Mouse (Mus musculus): ENCODE measurements around the gene Klhl20. TPM values are rescaled to one million over a fixed set of nuclear protein-coding genes. Genes with fewer than 3 reads are reported as not detected.

Gene Klhl20
- polyA plus RNA-seq, 1 experiment from 2014 or later: 22.0 TPM

Other genes with a start within 250 kb of the Klhl20 start
- 9.2 and 9.8 TPM in 2 replicates for gene Rc3h1, start 225.1 kb downstream of the Klhl20 start, polyA plus RNA-seq (2016; fragmentation: Nextera tagmentation; extraction: Ambion mirVana)
- gene Serpinc1, start 152.9 kb downstream of the Klhl20 start, polyA plus RNA-seq (2016; fragmentation: Nextera tagmentation; extraction: Ambion mirVana): 2.9 TPM in 2 replicates
- 8.9 and 9.4 TPM in 2 replicates for gene Zbtb37, start 96.7 kb downstream of the Klhl20 start, polyA plus RNA-seq (2016; fragmentation: Nextera tagmentation; extraction: Ambion mirVana)
- 32.5 and 35.2 TPM in 2 replicates for gene Dars2, start 60.9 kb downstream of the Klhl20 start, polyA plus RNA-seq (2016; fragmentation: Nextera tagmentation; extraction: Ambion mirVana)
- gene Cenpl, start 60.8 kb downstream of the Klhl20 start, polyA plus RNA-seq (2016; fragmentation: Nextera tagmentation; extraction: Ambion mirVana): 31.9 and 32.3 TPM in 2 replicates
- 4.3 and 5.7 TPM in 2 replicates for gene Ankrd45, start 11.2 kb upstream of the Klhl20 start, polyA plus RNA-seq (2016; fragmentation: Nextera tagmentation; extraction: Ambion mirVana)
- gene Tex50, start 27.8 kb upstream of the Klhl20 start, polyA plus RNA-seq (2016; fragmentation: Nextera tagmentation; extraction: Ambion mirVana): 0.45 and 0.49 TPM in 2 replicates
- 427 and 464 TPM in 2 replicates for gene Prdx6, start 119.7 kb upstream of the Klhl20 start, polyA plus RNA-seq (2016; fragmentation: Nextera tagmentation; extraction: Ambion mirVana)

All from embryonic facial prominence, embryonic 12.5 days (tissue).